Mouse (Mus musculus) liver, embryonic 16.5 days (tissue): Measurements from ENCODE around the gene Kif23. TPM values are rescaled to one million over a fixed set of nuclear protein-coding genes. Genes with fewer than 3 reads are reported as not detected.

Source experiments
- ATAC-seq: fragments of 200-750 bp; cut with Nextera tagmentation; 2 replicates; pipeline ENCODE4 v1.8.0; 2017; ENCODE audit warnings: low read depth, mild to moderate bottlenecking, moderate number of reproducible peaks, moderate library complexity
- H3K27ac ChIP-seq: fragments of 300-500 bp; sonication (generic); 2 replicates; pipeline ENCODE4 v1.5.1; 2014; ENCODE audit warnings: mild to moderate bottlenecking, low read length
- H3K27me3 ChIP-seq: fragments of 300-500 bp; sonication (generic); 2 replicates; pipeline ENCODE4 v1.6.1; 2014; ENCODE audit warnings: low read depth, low read length, mixed read lengths; ENCODE audit not compliant: control insufficient read depth, insufficient read depth
- H3K36me3 ChIP-seq: fragments of 300-500 bp; sonication (generic); 2 replicates; pipeline ENCODE4 v1.6.1; 2014; ENCODE audit warnings: mild to moderate bottlenecking; ENCODE audit not compliant: control insufficient read depth, insufficient read depth
- H3K4me1 ChIP-seq: fragments of 300-500 bp; sonication (generic); 2 replicates; pipeline ENCODE4 v1.6.1; 2014; ENCODE audit warnings: low read depth, low read length, mixed read lengths; ENCODE audit not compliant: control insufficient read depth
- H3K4me2 ChIP-seq: fragments of 300-500 bp; sonication (generic); 2 replicates; pipeline ENCODE4 v1.6.1; 2014; ENCODE audit warnings: low read depth, low read length, mixed read lengths
- H3K4me3 ChIP-seq: fragments of 300-500 bp; sonication (generic); 2 replicates; pipeline ENCODE4 v1.5.1; 2014; ENCODE audit warnings: low read depth, mild to moderate bottlenecking, low read length
- H3K9ac ChIP-seq: fragments of 300-500 bp; sonication (generic); 2 replicates; pipeline ENCODE4 v1.6.1; 2014; ENCODE audit warnings: low read depth, low read length
- H3K9me3 ChIP-seq: fragments of 300-500 bp; sonication (generic); replicated peaks from 2 replicates; pipeline ENCODE4 v1.6.1; 2016; ENCODE audit warnings: low read length; ENCODE audit not compliant: control insufficient read depth
- WGBS: fragments of 180-500 bp; shearing (Covaris S2); extraction: QIAGEN DNeasy Blood & Tissue Kit; methylation state at CpG from one replicate; pipeline ENCODE4 v1.1.7; 2014; ENCODE audit not compliant: insufficient replicate concordance; 5-methylcytosine and 5-hydroxymethylcytosine counted together
- polyA plus RNA-seq: library from polyadenylated mRNA; unstranded; fragments of >200 nt; fragmentation: Nextera tagmentation; extraction: Ambion mirVana; gene quantifications from 2 replicates; pipeline ENCODE4 v1.2.1, GENCODE M21; 2015

Gene Kif23
- 63.3 and 64.2 TPM in 2 replicates for polyA plus RNA-seq

DNA sequence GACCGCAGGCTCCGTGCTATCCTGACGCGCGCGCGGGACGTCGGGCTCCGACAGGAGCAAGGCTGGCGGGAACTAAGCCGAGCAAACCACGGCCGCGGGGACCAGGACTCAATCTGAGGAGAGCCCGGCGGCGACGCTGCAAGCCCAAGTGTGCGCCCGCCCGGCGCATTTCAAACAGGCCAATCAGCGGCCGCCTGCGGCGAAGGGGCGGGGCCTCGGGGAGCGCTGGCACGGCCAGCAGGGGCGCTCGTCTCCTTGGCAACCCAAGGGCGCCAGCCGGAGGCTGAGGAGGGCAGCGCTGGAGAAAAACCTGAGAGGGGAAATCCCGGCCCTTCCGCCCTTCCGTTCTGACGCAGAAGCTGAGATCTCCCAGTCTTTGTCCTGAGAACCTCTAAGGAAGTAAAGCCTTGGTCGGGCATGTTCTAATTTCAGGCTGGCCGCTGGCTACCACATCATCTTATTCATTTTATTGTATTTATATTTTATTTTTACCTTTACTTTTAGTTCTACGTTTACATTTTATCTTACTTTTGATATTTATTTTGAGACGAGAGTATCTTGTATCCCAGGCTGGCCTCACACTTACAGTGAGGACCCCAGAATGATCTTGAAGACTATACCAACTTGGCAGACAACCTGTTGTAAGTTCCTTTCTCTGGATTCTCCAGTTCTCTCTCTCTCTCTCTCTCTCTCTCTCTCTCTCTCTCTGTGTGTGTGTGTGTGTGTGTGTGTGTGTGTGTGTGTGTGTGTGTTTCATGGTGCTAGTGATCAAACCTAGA, at the start of gene Kif23:
Gene Kif23 (minus strand): TSS at position 152 of the 779 bp plus-strand sequence.
- no peaks in the 10 kb centered on the region for H3K9me3 ChIP-seq
- H3K36me3 ChIP-seq: peaks cover 20% of the 10 kb centered on the region
- H3K27ac ChIP-seq: peak within 1 kb of the TSS; percentile 79
- peak within 1 kb of the TSS; percentile 87 for H3K9ac ChIP-seq
- H3K4me3 ChIP-seq: peak within 1 kb of the TSS; percentile 84
- no peaks in the 10 kb centered on the region; the same call in 1 of the 2 replicates for H3K27me3 ChIP-seq
- WGBS: under 1% methylated on average over 44 of the region's 44 CpGs
- H3K4me2 ChIP-seq: peak within 1 kb of the TSS; percentile 69
- ATAC-seq: peak; percentile 93
- peaks cover 20% of the 10 kb centered on the region for H3K4me1 ChIP-seq

DNA sequence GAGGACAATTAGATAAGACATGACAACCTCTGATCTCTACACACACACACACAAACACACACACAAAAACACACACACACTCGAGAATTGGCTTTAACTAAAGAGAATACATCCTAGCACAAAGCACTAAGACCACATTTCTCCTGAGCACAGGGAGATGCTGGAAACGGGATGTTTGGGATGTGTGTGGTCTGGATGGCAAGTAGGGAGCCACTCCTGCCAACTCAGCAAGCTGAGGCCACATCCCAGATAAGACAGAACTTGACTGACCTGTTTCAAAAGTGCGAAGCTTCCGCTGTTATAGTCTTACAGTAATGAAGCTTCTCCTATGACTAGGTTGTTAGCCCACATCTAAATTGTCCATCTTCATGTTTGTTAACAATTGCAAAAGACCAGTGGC, 44.6 kb upstream of the Kif23 start:
- Histone ChIP-seq H3K9me3 (no peaks in the 10 kb centered on the region), H3K27me3 (no peaks in the 10 kb centered on the region), H3K36me3 (no peaks in the 10 kb centered on the region), H3K27ac (no peak overlapping the region), H3K9ac (no peak overlapping the region), H3K4me3 (no peak overlapping the region), H3K4me2 (no peak overlapping the region), H3K4me1 (no peaks in the 10 kb centered on the region)
- no peak for ATAC-seq
- 50% methylated on average over 4 of the region's 4 CpGs for WGBS

DNA sequence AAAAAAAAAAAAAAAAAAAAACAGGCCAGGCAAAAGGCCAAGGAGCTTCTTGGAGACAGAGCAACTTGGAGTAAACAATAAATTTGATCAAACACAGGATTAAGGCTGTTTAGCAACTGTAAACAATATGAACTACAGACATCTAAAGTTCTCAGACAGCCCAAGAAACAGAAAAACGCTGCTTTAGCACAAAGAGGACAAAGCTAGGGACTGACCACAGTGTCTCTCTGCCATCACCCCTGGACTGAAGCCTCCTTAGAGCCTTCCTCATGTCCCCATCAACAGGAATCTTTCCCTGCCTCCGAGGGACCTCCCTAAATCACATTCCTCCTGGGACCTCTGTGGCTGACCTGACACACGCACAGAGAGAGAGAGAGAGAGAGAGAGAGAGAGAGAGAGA, 44.2 kb upstream of the Kif23 start:
- H3K9me3 ChIP-seq: no peaks in the 10 kb centered on the region
- 41% methylated on average over 3 of the region's 3 CpGs for WGBS
- H3K27me3 ChIP-seq: no peaks in the 10 kb centered on the region
- ATAC-seq: no peak
- no peaks in the 10 kb centered on the region for H3K36me3 ChIP-seq
- H3K9ac ChIP-seq: no peak overlapping the region
- no peak overlapping the region for H3K27ac ChIP-seq
- no peaks in the 10 kb centered on the region for H3K4me1 ChIP-seq
- no peak overlapping the region for H3K4me3 ChIP-seq
- H3K4me2 ChIP-seq: no peak overlapping the region

DNA sequence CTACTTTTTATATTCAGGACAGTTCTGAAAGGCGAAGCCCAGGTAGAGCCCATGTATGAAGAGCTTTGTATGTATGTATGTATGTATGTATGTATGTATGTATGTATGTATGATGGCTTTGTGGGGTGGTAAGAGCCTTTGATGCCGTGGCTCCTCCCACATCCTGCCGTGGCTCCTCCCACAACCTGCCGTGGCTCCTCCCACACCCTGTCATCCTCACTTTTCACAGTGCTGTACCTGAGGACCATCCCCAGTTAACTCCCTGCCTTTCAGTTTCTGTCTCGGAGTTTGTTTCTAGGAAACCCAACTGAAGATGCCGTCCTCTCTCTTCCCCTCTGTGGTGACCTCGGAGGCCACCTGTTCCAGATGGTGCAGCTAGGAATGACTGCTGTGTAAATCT, 39.5 kb upstream of the Kif23 start:
- ATAC-seq: no peak
- 57% methylated on average over 7 of the region's 7 CpGs for WGBS

DNA sequence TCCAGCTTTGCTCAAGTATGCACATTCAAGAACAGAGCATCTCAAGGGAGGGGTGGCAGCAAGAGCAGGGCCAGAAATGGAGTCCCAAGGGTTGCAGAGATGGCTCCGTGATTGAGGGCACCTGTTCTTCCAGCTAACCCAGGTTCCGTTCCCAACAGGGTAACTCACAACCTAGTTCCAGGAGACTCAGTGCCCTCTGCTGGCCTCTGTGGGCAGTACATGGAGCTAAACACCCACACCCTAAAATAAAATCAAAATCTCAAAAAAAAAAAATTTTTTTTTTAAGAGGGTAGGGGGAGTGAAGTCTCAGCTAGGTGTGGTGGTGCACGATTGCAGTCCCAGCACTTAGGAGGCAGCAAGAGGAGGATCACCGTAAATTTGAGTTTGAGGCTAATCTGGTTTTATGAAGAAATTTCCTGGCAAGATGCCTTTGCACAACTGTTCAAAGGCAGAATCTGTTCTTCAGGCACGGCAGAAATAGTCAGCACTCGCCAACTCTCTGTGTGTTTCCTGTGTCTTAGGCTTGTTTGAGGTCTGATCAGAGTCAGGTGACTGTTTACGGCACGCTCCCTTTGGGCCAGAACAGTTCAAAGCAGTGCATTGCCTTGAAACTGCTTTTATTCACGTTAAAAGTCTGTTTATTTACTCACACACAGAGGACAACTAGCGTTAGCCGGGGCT, 38.7 kb upstream of the Kif23 start:
- H3K4me2 ChIP-seq: no peak overlapping the region
- H3K4me3 ChIP-seq: no peak overlapping the region
- no peak for ATAC-seq
- 38% methylated on average over 11 of the region's 11 CpGs for whole genome bisulfite sequencing
- no peaks in the 10 kb centered on the region for H3K36me3 ChIP-seq
- no peak overlapping the region for H3K9ac ChIP-seq
- no peaks in the 10 kb centered on the region for H3K27me3 ChIP-seq
- no peak overlapping the region for H3K27ac ChIP-seq
- H3K4me1 ChIP-seq: no peaks in the 10 kb centered on the region
- no peaks in the 10 kb centered on the region for H3K9me3 ChIP-seq

More for the DNA sequence above, 39.5 kb upstream of the Kif23 start:
- Histone ChIP-seq H3K4me2 (no peak overlapping the region), H3K9ac (no peak overlapping the region), H3K27me3 (no peaks in the 10 kb centered on the region), H3K36me3 (no peaks in the 10 kb centered on the region), H3K9me3 (no peaks in the 10 kb centered on the region), H3K4me3 (no peak overlapping the region), H3K27ac (no peak overlapping the region), H3K4me1 (no peaks in the 10 kb centered on the region)

DNA sequence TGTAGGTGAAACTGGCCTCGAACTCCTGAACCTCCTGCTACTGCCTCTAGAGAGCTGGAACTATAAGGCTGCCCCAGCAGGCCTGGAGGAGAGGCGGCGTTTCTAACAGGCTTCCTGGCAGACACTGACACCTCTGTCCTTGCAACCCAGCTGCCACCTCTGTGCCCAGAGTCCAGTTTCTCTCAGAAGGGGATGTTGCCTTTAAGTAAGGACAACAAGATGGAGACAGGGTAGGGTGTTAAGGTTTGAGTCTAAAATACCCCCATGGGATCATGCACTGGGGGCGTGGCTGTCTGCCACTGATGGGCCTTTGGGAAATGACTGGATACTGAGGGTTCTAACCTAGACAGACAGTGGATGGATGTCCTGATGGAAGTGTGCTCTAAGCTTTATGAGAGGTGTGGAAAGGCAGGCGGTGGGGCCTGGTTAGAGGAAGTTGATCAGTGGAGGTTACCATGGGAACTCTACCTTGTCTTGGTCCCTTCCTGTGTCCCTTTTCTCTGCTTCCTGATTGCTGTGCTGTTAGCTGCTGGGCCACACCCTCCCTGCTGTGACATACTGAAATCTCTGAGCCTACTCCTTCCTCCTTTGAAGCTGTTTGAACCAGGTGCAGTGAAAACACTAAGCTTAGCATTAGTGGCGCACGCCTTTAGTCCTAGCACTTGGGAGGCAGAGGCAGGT, 36.5 kb upstream of the Kif23 start:
- WGBS: 51% methylated on average over 7 of the region's 7 CpGs
- Histone ChIP-seq H3K9me3 (no peaks in the 10 kb centered on the region), H3K27ac (no peak overlapping the region), H3K4me3 (no peak overlapping the region), H3K36me3 (no peaks in the 10 kb centered on the region), H3K9ac (no peak overlapping the region), H3K4me2 (no peak overlapping the region), H3K4me1 (no peaks in the 10 kb centered on the region), H3K27me3 (no peaks in the 10 kb centered on the region)
- ATAC-seq: peak; percentile 24; the same call in 1 of the 2 replicates

DNA sequence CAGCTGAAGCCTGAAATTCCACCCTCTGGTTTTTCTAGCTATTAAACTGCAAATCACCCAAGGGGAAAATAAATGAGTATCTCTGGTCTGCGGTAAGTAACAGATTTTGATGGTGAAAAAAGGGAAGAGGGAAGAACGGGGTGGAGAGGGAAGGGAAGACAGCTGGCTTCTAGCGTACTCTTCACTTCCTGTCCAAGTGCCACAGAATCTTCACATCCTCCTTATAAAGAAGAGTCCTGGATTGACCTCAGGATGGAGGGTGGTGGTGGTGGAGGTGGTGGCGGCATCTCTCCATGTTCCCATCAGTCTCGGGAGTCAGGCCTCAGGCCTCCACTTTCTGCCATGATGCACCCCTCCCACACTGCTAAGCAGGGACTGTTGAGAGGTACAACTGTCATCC, 35.3 kb upstream of the Kif23 start:
- no peak for ATAC-seq
- Histone ChIP-seq H3K36me3 (no peaks in the 10 kb centered on the region), H3K27ac (no peak overlapping the region), H3K4me2 (no peak overlapping the region), H3K4me1 (no peaks in the 10 kb centered on the region), H3K9ac (no peak overlapping the region), H3K27me3 (no peaks in the 10 kb centered on the region), H3K4me3 (no peak overlapping the region), H3K9me3 (no peaks in the 10 kb centered on the region)
- 51% methylated on average over 5 of the region's 5 CpGs for WGBS

DNA sequence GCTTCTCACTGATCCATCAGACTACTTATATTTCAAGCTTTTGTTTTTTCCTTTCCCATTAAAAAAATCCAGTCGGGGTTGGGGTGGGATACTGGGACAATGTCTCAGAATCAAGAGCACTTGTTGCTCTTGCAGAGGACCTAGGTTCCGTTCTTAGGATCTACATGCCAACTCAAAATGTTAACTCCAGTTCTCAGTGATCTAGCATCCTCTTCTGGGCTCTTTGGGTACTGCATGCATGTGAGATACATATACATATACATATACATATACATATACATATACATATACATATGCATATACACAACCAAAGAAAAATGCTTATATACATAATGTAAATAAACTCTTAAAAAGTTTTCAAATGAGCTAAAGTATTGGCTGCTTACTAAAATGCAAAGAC, 33.4 kb upstream of the Kif23 start:
- Histone ChIP-seq H3K9me3 (no peaks in the 10 kb centered on the region), H3K4me1 (no peaks in the 10 kb centered on the region), H3K4me3 (no peak overlapping the region), H3K27ac (no peak overlapping the region), H3K4me2 (no peak overlapping the region), H3K9ac (no peak overlapping the region), H3K36me3 (no peaks in the 10 kb centered on the region), H3K27me3 (no peaks in the 10 kb centered on the region)
- no peak for ATAC-seq
- 61% methylated on average over 2 of the region's 2 CpGs for WGBS
